Mouse (Mus musculus): ENCODE measurements around the gene 4930430F08Rik. TPM values are rescaled to one million over a fixed set of nuclear protein-coding genes. Genes with fewer than 3 reads are reported as not detected.

Gene 4930430F08Rik
- 11.7 and 14.5 TPM in 2 replicates for polyA plus RNA-seq (2015; fragmentation: Nextera tagmentation; extraction: Ambion mirVana)

GRCm38 (mm10) chr10:100590323-100590722 is at the start of gene 4930430F08Rik, which contains the start of gene 1700017N19Rik:
Gene 4930430F08Rik (minus strand): TSS chr10:100590423.
Gene 1700017N19Rik (plus strand): TSS chr10:100590484.

Other genes with a start within 250 kb of the 4930430F08Rik start
- gene Gm4302, start 249.6 kb downstream of the 4930430F08Rik start, polyA plus RNA-seq (2015; fragmentation: Nextera tagmentation; extraction: Ambion mirVana) = not detected in 2 replicates
- not detected in 2 replicates for gene Gm4303, start 244.5 kb downstream of the 4930430F08Rik start, polyA plus RNA-seq (2015; fragmentation: Nextera tagmentation; extraction: Ambion mirVana)
- gene Gm4305, start 239.3 kb downstream of the 4930430F08Rik start, polyA plus RNA-seq (2015; fragmentation: Nextera tagmentation; extraction: Ambion mirVana) = not detected in 2 replicates
- not detected in 2 replicates for gene Gm4307, start 229.1 kb downstream of the 4930430F08Rik start, polyA plus RNA-seq (2015; fragmentation: Nextera tagmentation; extraction: Ambion mirVana)
- gene Gm4312, start 207.9 kb downstream of the 4930430F08Rik start, polyA plus RNA-seq (2015; fragmentation: Nextera tagmentation; extraction: Ambion mirVana) = not detected in 2 replicates
- gene Tmtc3, start 103.1 kb downstream of the 4930430F08Rik start, polyA plus RNA-seq (2015; fragmentation: Nextera tagmentation; extraction: Ambion mirVana) = 6.1 and 6.2 TPM in 2 replicates
- gene Cep290, start 102.9 kb downstream of the 4930430F08Rik start, polyA plus RNA-seq (2015; fragmentation: Nextera tagmentation; extraction: Ambion mirVana) = 5.1 and 5.5 TPM in 2 replicates
- not detected in 2 replicates for gene 1700017N19Rik, start 61 bp upstream of the 4930430F08Rik start, polyA plus RNA-seq (2015; fragmentation: Nextera tagmentation; extraction: Ambion mirVana)

All from spleen, postnatal 0 days (tissue).